Mouse (Mus musculus) embryonic fibroblast, embryonic 13.5 days (primary cell): ENCODE results near the gene Pax6. TPM values are rescaled to one million over a fixed set of nuclear protein-coding genes. Genes with fewer than 3 reads are reported as not detected.

ENCODE experiments used
- H3K27ac ChIP-seq: 2 replicates; pipeline ENCODE4 v1.5.1; 2012; ENCODE audit warnings: low read length, control low read depth, inconsistent platforms; ENCODE audit not compliant: insufficient read depth
- H3K4me1 ChIP-seq: 2 replicates; pipeline ENCODE4 v1.6.1; 2011; ENCODE audit warnings: low read length; ENCODE audit not compliant: control insufficient read depth, insufficient read depth
- H3K4me3 ChIP-seq: 2 replicates; pipeline ENCODE4 v1.5.1; 2011; ENCODE audit warnings: mild to moderate bottlenecking, control low read depth, low read length; ENCODE audit not compliant: insufficient read depth
- CTCF ChIP-seq: IDR thresholded peaks from 2 replicates; pipeline ENCODE4 v1.5.1; 2011; ENCODE audit warnings: mild to moderate bottlenecking, control low read depth, low read length, moderate library complexity, borderline replicate concordance; ENCODE audit not compliant: insufficient read depth
- POLR2A ChIP-seq: IDR thresholded peaks from 2 replicates; pipeline ENCODE4 v1.6.1; 2011; ENCODE audit warnings: low read depth, mild to moderate bottlenecking, control low read depth, low read length, moderate library complexity
- polyA plus RNA-seq: library from polyadenylated mRNA; stranded (reverse); fragments of >200 nt; gene quantifications from 2 replicates; pipeline ENCODE4 v1.2.4, GENCODE M21; 2011; ENCODE audit warnings: low read depth; ENCODE audit not compliant: missing spikeins, insufficient read length

Gene Pax6
- polyA plus RNA-seq, 1 experiment: 2.2 TPM

GRCm38 (mm10) chr2:105671116-105671797 is 2.6 kb downstream of the Pax6 start:
- Histone ChIP-seq H3K27ac (no peak overlapping the region), H3K4me3 (no peak overlapping the region), H3K4me1 (0 out of 2 replicates have a peak, but pooled peaks cover 4% of the 10 kb centered on the region)
- TF ChIP-seq POLR2A: no peak

- H3K4me1 ChIP-seq: 0 out of 2 replicates have a peak, but pooled peaks cover 6% of the 10 kb centered on the region
- H3K4me3 ChIP-seq: no peak overlapping the region
- no peak overlapping the region for H3K27ac ChIP-seq
- TF ChIP-seq POLR2A: no peak
- no peak for TF ChIP-seq CTCF
These were observed 3.3 kb downstream of the Pax6 start for GRCm38 (mm10) chr2:105671798-105672595.

- TF ChIP-seq POLR2A (no peak), CTCF (no peak)
- Histone ChIP-seq H3K4me1 (0 out of 2 replicates have a peak, but pooled peaks cover 6% of the 10 kb centered on the region), H3K27ac (no peak overlapping the region), H3K4me3 (no peak overlapping the region)
These were observed 3.9 kb downstream of the Pax6 start for GRCm38 (mm10) chr2:105672596-105672960.

GRCm38 (mm10) chr2:105673054-105673453 is 4.4 kb downstream of the Pax6 start:
- H3K4me1 ChIP-seq: 0 out of 2 replicates have a peak, but pooled peaks cover 6% of the 10 kb centered on the region
- no peak overlapping the region for H3K4me3 ChIP-seq
- H3K27ac ChIP-seq: no peak overlapping the region
- TF ChIP-seq POLR2A (no peak), CTCF (no peak)

- no peak overlapping the region for H3K4me3 ChIP-seq
- no peak for TF ChIP-seq CTCF
- TF ChIP-seq POLR2A: no peak
These were observed 4.9 kb downstream of the Pax6 start for GRCm38 (mm10) chr2:105673631-105674060.

GRCm38 (mm10) chr2:105674061-105674874 is 5.6 kb downstream of the Pax6 start:
- Histone ChIP-seq H3K27ac (no peak overlapping the region), H3K4me1 (0 out of 2 replicates have a peak, but pooled peaks cover 6% of the 10 kb centered on the region), H3K4me3 (no peak overlapping the region)
- no peak for TF ChIP-seq CTCF

More at GRCm38 (mm10) chr2:105673631-105674060, 4.9 kb downstream of the Pax6 start:
- no peak overlapping the region for H3K27ac ChIP-seq
- H3K4me1 ChIP-seq: 0 out of 2 replicates have a peak, but pooled peaks cover 6% of the 10 kb centered on the region

GRCm38 (mm10) chr2:105674875-105675729 is 6.4 kb downstream of the Pax6 start:
- no peak overlapping the region for H3K27ac ChIP-seq
- H3K4me1 ChIP-seq: 0 out of 2 replicates have a peak, but pooled peaks cover 6% of the 10 kb centered on the region
- TF ChIP-seq CTCF (no peak), POLR2A (no peak)
- H3K4me3 ChIP-seq: peak overlapping the region; percentile 23

- no peak for TF ChIP-seq POLR2A
- TF ChIP-seq CTCF: no peak
- Histone ChIP-seq H3K27ac (no peak overlapping the region), H3K4me3 (peak overlapping the region; percentile 23), H3K4me1 (0 out of 2 replicates have a peak, but pooled peaks cover 6% of the 10 kb centered on the region)
These were observed 7.0 kb downstream of the Pax6 start for GRCm38 (mm10) chr2:105675730-105676079.
